Mouse (Mus musculus) myocyte (in vitro differentiated cells): Measurements from ENCODE around the gene Chst4. TPM values are rescaled to one million over a fixed set of nuclear protein-coding genes. Genes with fewer than 3 reads are reported as not detected.

Experiments
- H3K27me3 ChIP-seq: one replicate; pipeline ENCODE4 v1.6.1; 2011; ENCODE audit not compliant: control insufficient read depth, insufficient read depth, insufficient read length
- H3K36me3 ChIP-seq: one replicate; pipeline ENCODE4 v1.6.1; 2011; ENCODE audit not compliant: control insufficient read depth, insufficient read depth
- H3K4me2 ChIP-seq: one replicate; pipeline ENCODE4 v1.6.1; 2011; ENCODE audit warnings: low read depth, control low read depth
- H3K4me3 ChIP-seq: one replicate; pipeline ENCODE4 v1.5.1; 2011; ENCODE audit warnings: mild to moderate bottlenecking, control low read depth, moderate library complexity
- H3K79me2 ChIP-seq: one replicate; pipeline ENCODE4 v1.6.1; 2011; ENCODE audit not compliant: control insufficient read depth, insufficient read depth
- H3ac ChIP-seq: one replicate; pipeline ENCODE4 v1.6.1; 2011; ENCODE audit not compliant: control insufficient read depth, insufficient read length
- CEBPB ChIP-seq: IDR thresholded peaks from 2 replicates; pipeline ENCODE4 v1.6.1; 2011; ENCODE audit warnings: mild to moderate bottlenecking, moderate library complexity; ENCODE audit not compliant: poor library complexity, insufficient read depth, severe bottlenecking
- E2F4 ChIP-seq: IDR thresholded peaks from one replicate; pipeline ENCODE4 v1.6.1; 2011; ENCODE audit warnings: mild to moderate bottlenecking, control low read depth, moderate library complexity; ENCODE audit not compliant: insufficient read depth
- MAX ChIP-seq: IDR thresholded peaks from one replicate; pipeline ENCODE4 v1.6.1; 2011; ENCODE audit warnings: low read depth, mild to moderate bottlenecking, control low read depth
- MYOD1 ChIP-seq, 3 experiments: IDR thresholded peaks; one replicate each; pipeline ENCODE4 v1.6.1; 2011; ENCODE audit warnings: control low read depth in 2 of 3, low read depth in 2 of 3, mild to moderate bottlenecking in 2 of 3, moderate library complexity in 1 of 3; ENCODE audit not compliant: insufficient read length in 2 of 3, control insufficient read depth in 1 of 3
- MYOG ChIP-seq, 3 experiments: IDR thresholded peaks; one replicate each; pipeline ENCODE4 v1.6.1; 2011; ENCODE audit warnings: control low read depth in 2 of 3, low read depth in 2 of 3, mild to moderate bottlenecking in 2 of 3; ENCODE audit not compliant: insufficient read length in 2 of 3, control insufficient read depth in 1 of 3, insufficient read depth in 1 of 3
- POLR2A ChIP-seq: IDR thresholded peaks from one replicate; pipeline ENCODE4 v1.6.1; 2011; ENCODE audit warnings: low read depth, mild to moderate bottlenecking, control low read depth, moderate library complexity; ENCODE audit not compliant: insufficient read length
- POLR2AphosphoS2 ChIP-seq: IDR thresholded peaks from one replicate; pipeline ENCODE4 v1.6.1; 2011; ENCODE audit warnings: low read depth, control low read depth; ENCODE audit not compliant: insufficient read length
- REST ChIP-seq: IDR thresholded peaks from one replicate; pipeline ENCODE4 v1.6.1; 2011; ENCODE audit warnings: mild to moderate bottlenecking, control low read depth, moderate library complexity; ENCODE audit not compliant: insufficient read depth, insufficient read length
- SRF ChIP-seq: IDR thresholded peaks from one replicate; pipeline ENCODE4 v1.6.1; 2011; ENCODE audit warnings: low read depth; ENCODE audit not compliant: control insufficient read depth, insufficient read length
- TCF12 ChIP-seq: IDR thresholded peaks from one replicate; pipeline ENCODE4 v1.6.1; 2011; ENCODE audit warnings: mild to moderate bottlenecking, control low read depth; ENCODE audit not compliant: poor library complexity, insufficient read depth, severe bottlenecking
- TCF3 ChIP-seq: IDR thresholded peaks from one replicate; pipeline ENCODE4 v1.6.1; 2011; ENCODE audit warnings: low read depth, control low read depth; ENCODE audit not compliant: insufficient read length
- USF1 ChIP-seq: IDR thresholded peaks from one replicate; pipeline ENCODE4 v1.6.1; 2011; ENCODE audit warnings: low read depth, mild to moderate bottlenecking, control low read depth, moderate library complexity
- polyA plus RNA-seq: library from polyadenylated mRNA; unstranded; fragments of >200 nt; fragmentation: generic; extraction: Trizol; gene quantifications from one replicate; pipeline ENCODE4 v1.2.1, GENCODE M21; 2012; ENCODE audit warnings: missing spikeins

The Chst4 gene
- polyA plus RNA-seq, 1 experiment, result not detected

GRCm38 (mm10) chr8:110008228-110008994 lies 31.1 kb downstream of the Chst4 start:
- H3K36me3 ChIP-seq, result no peaks in the 10 kb centered on the region
- TF ChIP-seq CEBPB (no peak), MAX (no peak)
- no peak overlapping the region for H3K4me3 ChIP-seq
- H3K79me2 ChIP-seq, result no peaks in the 10 kb centered on the region
- peaks cover 12% of the 10 kb centered on the region for H3K27me3 ChIP-seq
- H3ac ChIP-seq, result no peak overlapping the region
- H3K4me2 ChIP-seq, result no peak overlapping the region

- Histone ChIP-seq H3ac (no peak overlapping the region), H3K79me2 (no peaks in the 10 kb centered on the region), H3K4me3 (no peak overlapping the region), H3K27me3 (peaks cover 12% of the 10 kb centered on the region), H3K36me3 (no peaks in the 10 kb centered on the region), H3K4me2 (no peak overlapping the region)
- no peak for TF ChIP-seq E2F4
- TF ChIP-seq POLR2AphosphoS2, result no peak
- TF ChIP-seq MAX, result no peak
- TF ChIP-seq TCF3, result no peak
- TF ChIP-seq CEBPB, result no peak
- TF ChIP-seq USF1, result no peak
- no peak for TF ChIP-seq TCF12
- no peak for TF ChIP-seq POLR2A
- TF ChIP-seq REST, result no peak
- TF ChIP-seq MYOD1 (IDR thresholded peaks at IDR 0.05; ENCODE audit: control insufficient read depth in 1 of 3, insufficient read length in 2 of 3, low read depth in 2 of 3), result no peak
- no peak for TF ChIP-seq SRF
- TF ChIP-seq MYOG (IDR thresholded peaks at IDR 0.05; ENCODE audit: control insufficient read depth in 1 of 3, insufficient read depth in 1 of 3, insufficient read length in 2 of 3, low read depth in 2 of 3), result no peak
These were observed 33.1 kb downstream of the Chst4 start for GRCm38 (mm10) chr8:110006312-110007023.

- TF ChIP-seq USF1 (no peak), TCF3 (no peak), SRF (no peak), POLR2A (no peak), POLR2AphosphoS2 (no peak), REST (no peak), CEBPB (no peak), MAX (no peak), E2F4 (no peak), TCF12 (no peak)
- Histone ChIP-seq H3ac (no peak overlapping the region), H3K79me2 (no peaks in the 10 kb centered on the region), H3K36me3 (no peaks in the 10 kb centered on the region), H3K4me2 (no peak overlapping the region), H3K27me3 (peaks cover 18% of the 10 kb centered on the region), H3K4me3 (no peak overlapping the region)
These were observed 35.2 kb downstream of the Chst4 start for GRCm38 (mm10) chr8:110004300-110004699.

- no peaks in the 10 kb centered on the region for H3K36me3 ChIP-seq
- no peak overlapping the region for H3K4me3 ChIP-seq
- TF ChIP-seq TCF3 (no peak), E2F4 (no peak), SRF (no peak), MYOD1 (IDR thresholded peaks at IDR 0.05; ENCODE audit: control insufficient read depth in 1 of 3, insufficient read length in 2 of 3, low read depth in 2 of 3) (no peak), MYOG (IDR thresholded peaks at IDR 0.05; ENCODE audit: control insufficient read depth in 1 of 3, insufficient read depth in 1 of 3, insufficient read length in 2 of 3, low read depth in 2 of 3) (no peak), POLR2AphosphoS2 (no peak), TCF12 (no peak), CEBPB (no peak), MAX (no peak), POLR2A (no peak), USF1 (no peak), REST (no peak)
- no peak overlapping the region for H3ac ChIP-seq
- H3K79me2 ChIP-seq, result no peaks in the 10 kb centered on the region
- peaks cover 27% of the 10 kb centered on the region for H3K27me3 ChIP-seq
- no peak overlapping the region for H3K4me2 ChIP-seq
These were observed 36.6 kb downstream of the Chst4 start for GRCm38 (mm10) chr8:110002953-110003352.

- Histone ChIP-seq H3K4me2 (no peak overlapping the region), H3K4me3 (no peak overlapping the region), H3K36me3 (no peaks in the 10 kb centered on the region), H3K27me3 (peaks cover 23% of the 10 kb centered on the region), H3K79me2 (no peaks in the 10 kb centered on the region), H3ac (no peak overlapping the region)
- TF ChIP-seq E2F4 (no peak), SRF (no peak), POLR2AphosphoS2 (no peak), MAX (no peak)
These were observed 39.6 kb downstream of the Chst4 start for GRCm38 (mm10) chr8:109999974-110000373.
